Mouse (Mus musculus) brain, adult 2 months (tissue): ENCODE data around the gene Mat2a.
"Not testable (repeated sequence)": the region's sequence is repeated elsewhere in the genome, so short reads cannot be mapped to it uniquely, and the experiment has no call there.

ENCODE experiments used
- DNase-seq: peaks from one replicate; pipeline ENCODE4 v3.0.0; 2011; ENCODE audit warnings: low read depth, low spot score

Mat2a gene

DNA sequence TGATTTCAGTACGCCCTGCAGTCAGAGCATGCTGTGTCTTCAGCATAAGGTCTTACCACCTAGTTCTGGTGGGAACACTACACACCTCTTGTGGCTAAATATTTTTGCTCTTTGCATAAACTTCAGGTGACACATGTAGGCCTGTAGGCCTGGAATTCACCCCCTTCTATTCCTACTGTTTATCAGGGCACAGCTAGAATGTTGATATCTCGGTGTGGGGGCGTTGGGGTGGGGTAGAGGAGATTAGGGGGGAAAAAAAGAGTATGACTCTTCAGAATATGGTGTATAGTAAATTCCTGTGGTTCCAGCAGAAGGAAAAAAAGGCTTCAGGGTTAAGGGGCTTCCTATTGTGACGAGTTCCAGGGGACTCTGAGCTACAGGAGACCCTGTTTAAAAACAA, 17.2 kb upstream of the Mat2a start:
- DNase-seq, result no peak

DNA sequence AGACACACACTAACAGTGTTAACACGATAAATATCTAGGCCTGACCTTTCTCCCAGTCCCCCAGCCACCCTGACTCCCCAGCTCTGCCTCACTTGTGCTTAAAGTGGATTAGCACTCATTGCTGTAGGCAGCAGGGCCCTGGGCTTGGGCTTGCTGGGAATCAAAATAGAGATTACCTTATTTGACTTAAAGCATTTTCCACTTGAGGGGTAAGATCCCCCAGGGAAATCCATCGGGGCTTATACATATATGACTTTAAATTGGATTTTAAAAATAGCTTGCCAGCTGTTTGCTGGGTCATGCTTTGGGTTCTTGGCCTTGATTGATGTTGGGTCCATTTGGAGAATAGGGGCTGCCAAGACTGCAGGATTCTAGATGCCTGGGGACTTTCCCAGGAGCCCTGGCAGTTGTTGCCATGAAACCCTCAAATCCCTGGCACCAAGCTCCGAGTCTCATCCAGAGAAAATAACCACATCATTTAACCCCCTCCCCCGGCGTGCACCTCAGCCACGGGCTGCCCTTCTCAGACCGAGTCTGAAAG, 15.5 kb upstream of the Mat2a start:
- no peak for DNase-seq

DNA sequence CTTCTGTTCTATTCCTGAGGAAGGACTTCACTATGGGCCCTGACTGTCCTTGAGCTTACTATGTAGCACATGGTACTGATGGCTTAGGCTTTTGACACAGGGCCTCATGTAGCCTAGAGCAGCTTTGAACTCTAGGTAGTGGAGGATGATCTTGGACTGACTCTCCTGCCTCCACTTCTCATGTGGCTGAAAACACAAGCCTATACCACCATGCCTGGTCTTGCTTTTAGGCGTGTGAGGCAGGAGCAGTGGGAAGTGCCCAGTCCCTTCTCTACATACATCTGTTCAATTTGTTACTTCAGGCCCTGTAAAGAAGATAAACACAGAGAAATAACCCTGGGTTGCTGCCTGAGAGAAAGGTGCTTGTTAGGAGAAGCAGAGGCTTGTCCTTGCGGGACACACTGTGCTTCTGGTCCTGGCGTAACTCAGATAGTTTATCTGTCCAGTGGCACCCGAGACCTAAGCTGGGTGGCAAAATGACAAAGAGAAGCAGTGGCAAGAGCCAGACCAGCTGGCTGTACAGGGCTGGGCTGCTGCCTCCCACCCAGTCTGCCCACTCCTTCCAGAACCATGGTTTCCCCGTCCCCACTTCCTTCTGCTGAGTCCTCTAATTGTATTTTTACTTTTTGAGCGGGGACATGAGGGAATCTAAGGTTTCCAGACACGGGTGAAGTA, 14.9 kb upstream of the Mat2a start:
- DNase-seq, result peak; percentile 49

DNA sequence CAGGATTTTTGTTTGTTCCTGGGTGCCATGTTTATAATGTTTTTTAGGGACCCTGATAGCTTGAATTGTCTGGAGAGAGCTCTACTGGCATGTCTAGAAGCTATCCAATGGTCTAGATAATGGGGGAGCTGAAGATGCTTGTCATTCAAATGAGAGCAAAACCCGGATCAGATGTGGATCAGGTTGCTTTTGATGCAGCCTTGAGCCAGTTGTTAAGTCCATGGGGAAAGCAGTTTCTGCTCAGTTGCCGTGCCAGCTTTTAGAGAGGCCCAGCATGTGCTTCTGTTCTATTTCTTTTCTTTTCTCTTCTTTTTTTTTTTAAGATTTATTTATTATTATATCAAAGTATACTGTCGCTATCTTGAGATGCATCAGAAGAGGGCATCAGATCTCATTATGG, 14.2 kb upstream of the Mat2a start:
- no peak for DNase-seq

DNA sequence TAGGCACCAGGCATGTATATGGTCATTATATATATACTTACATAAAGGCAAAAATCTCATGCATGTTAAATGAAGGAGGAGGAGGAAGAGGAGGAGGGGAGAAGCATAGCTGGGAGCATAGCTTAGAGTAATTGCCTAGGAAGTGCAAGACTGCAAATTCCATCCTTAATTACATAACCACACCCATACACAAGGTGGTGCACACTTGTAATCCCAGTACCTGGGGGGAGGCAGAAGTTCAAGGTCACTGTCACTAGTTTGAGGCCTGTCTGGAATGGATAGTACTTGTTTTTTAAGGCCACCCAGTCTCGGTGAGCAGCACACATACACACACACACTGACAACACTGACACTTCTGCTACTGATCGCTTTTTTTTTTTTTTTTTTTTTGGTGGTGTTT, 13.0 kb upstream of the Mat2a start:
- no peak for DNase-seq

DNA sequence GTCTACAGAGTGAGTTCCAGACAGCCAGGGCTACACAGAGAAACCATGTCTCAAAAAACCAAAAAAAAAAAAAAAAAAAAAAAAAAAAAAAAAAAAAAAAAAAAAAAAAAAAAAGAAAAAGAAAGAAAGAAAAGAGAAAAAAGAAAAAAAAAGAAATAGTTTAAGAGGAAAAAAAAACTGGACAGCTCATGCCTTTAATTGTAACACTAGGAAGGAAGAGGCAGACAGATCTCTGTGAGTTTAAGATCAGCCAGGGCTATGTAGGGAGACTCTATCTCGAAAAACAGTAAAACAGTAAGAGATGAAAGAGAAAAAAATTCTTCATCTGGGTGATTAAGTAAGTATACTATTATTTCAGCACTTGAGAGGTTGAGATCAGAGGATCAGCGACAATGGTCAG, 12.4 kb upstream of the Mat2a start:
- not testable (repeated sequence) for DNase-seq

DNA sequence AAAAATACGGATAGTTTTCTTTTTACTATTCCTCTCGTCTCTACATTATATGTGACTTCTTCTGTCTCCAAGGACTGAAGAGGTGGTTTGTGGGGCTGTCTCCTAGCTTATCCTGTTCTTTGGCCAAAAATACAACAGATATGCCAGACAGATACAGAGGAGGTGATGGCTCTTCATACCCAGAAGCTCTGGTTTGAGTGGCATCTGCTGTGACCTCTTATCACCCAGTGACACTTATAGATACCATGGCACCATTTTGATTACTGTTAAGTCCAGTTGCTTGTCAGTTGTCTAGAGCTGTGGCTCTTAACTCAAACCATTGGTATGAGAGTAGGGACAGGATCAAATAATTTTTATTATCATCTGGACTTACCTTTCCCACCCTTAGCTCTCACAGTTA, 8.1 kb upstream of the Mat2a start:
- no peak for DNase-seq

DNA sequence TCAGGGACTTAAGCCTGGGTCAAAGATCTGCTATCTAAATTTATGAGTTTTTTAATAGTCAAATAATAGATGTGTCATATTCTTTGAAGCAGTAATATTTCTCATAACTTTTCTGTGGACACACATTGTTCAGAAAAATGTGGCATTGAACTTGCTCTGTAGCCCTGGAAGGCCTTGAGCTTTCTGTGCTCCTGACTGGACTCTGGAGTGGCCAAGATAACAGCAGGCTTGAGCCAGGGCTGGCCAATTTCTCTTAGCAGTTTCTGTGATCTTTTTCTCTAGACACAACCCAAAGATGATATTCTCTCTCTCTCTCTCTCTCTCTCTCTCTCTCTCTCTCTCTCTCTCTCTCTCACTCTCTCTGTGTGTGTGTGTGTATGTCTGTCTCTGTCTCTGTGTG, 5.7 kb upstream of the Mat2a start:
- DNase-seq, result no peak

DNA sequence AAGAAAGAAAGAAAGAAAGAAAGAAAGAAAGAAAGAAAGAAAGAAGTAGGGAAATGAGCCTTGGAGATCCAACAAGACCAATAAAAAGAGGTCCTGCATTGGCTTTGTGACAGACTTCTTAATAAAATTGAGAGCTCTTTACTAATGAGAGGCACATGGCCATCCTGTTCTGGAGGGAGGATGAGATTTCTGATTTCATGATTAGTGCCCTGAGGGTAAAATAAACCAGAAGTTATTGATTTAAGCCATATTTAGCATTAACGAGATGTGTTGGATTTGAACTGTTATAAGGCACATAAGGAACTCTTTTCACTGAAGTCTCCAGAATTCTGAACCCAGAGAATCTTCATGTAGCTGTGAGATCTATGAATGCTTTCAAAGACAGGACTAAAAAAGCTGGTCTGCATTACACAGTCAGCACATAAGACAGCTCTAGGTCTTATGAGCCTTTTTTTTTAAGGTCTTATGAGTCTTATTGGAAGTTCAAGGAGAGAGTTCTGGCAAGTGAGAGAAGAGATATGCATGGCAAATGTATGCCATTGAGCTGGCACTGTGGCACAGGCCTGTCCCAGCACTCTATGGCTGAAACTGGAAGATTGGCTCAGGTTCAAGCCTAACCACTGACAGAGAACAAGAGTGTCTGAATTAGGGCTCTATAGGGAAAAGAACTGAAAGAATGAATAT, 3.7 kb upstream of the Mat2a start:
- DNase-seq, result no peak

DNA sequence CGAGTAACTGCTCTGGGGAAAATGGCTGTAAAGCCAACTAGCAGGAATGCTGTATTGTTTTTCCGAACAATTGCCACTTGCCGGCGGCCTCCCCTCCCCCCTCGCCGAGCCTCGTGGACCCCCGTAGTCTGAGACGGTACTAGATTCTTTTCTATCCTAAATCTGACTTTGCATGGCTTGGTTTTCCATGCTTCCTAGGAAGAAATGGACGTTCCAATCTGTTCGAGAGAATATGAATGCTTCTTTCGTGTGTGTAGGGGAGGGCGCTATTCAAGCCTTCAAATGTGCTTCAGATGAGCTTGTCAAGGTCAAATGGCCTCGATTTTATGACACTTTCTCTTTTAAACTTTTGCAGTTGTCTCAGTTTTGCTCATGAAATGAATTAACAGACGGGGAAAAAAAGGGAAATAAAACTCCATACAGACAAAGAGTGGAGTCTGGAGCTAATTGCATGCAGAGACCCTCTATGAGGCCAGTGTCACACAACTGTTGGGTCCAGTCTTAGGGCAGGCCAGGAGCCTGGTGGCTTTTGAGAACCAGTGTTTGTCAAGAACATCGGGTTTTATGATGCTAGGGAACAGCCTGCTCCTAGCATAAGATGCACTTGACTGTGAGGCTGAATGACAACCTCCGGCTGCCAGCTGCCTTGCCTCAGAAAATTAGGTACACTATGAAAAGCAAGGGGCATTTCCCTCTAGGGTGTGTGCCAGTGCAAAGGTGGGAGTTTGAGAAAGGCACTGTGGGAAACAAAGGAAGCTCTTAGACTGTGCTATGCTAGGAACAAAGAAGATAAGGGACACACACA, 1.0 kb upstream of the Mat2a start:
- peak; percentile 62 for DNase-seq

DNA sequence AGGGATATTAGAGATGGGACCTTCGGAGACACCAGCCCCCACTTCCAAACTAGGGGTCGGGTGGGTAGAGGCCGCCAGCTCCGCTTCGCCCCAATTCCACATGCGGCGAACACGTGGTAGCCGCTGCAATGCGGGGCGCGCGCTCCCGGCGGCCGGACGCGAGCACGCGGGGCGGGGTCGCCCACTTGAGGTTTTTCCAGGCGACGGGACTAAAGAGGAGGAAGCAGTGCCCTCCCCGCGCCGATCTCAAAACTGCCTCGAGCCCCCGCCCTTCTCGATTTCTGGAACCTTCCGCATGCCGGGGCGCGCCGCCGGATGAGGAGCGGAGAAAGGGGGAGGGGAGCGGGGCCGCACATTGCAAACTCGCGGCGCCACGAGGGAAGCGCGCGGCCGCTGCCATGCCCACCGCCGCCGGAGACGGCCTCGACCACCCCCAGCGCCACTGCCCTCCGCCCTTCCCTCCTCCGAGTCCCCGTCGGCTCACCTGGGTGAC, 450 bp downstream of the Mat2a start:
- DNase-seq, result peak; percentile 96

DNA sequence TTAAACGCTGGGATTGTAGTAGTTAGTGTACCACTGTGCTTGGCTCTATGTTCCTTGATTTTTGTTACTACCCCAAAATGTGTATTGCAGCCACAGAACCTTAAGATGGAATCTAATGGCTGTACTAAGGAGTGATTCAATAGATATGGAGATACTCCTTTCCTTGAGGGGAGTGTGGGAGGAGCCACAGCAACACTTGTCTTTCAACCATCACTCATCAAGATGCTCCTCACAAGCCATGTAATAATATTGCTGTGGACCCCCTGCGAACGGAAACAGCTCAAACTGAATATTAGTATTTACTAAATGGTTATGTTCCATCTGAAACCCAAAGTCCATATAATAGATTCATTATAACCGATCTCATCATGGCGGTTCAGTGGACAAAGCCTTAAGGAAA, 1.1 kb downstream of the Mat2a start:
- no peak for DNase-seq

DNA sequence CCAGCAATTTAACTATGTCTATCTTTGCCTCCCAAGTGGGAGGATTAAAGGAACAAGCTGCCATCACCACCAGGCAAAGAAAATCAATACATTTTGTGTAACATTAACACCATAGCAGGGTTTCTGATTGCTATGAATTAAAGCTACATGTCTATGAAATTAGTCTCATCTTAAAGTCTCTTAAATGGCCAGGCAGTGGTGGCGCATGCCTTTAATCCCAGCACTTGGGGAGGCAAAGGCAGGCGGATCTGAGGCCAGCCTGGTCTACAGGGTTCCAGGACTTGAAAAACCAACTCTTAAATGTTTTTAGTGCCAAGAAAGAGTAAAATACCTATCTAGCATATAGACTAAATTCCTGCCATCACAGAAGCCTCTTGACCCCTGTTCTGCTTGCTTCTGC, 7.2 kb downstream of the Mat2a start:
- DNase-seq, result no peak

DNA sequence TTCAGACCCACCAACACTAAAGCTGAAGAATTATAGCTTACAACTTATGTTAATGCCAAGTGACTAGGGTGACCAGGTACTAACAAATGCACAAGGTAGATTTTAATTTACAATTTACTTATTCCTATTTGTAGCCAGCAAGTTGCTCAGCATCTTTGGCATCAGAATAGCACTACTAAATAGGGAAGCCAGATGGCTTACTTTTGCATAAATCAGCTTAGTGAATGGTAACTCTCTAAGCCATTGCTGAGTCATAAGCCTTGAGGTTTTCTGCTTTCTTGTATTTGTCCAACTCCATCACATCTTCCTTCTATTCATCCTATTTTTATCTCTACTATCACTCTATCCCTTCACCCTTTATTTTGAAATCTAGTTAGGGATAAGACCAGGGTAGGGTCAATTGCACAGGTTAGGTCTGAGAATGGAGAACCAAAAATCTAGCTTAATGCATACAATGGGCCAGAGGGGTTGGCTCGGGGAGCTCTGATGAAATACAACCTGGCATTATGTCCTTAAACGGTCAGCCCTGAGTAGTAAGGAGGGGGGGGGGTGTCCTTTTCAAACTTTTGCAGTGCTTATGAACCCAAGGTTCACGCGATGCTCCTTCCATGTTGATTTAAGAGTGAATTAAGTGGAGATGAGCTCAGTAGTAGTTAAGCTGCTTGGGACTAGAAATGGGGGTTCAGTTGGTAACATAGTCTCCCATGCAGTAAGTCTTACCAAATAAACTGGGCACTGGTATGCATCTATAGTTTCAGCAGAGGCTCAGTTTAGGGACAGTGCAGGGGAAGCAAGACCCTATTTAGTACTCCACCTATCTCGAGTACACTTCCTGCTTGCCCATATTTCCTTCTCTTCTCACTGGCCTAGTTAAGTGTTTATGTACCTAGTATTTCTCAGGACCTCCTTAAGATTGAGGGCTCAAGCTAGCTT, 8.1 kb downstream of the Mat2a start:
- DNase-seq, result peak; percentile 82

DNA sequence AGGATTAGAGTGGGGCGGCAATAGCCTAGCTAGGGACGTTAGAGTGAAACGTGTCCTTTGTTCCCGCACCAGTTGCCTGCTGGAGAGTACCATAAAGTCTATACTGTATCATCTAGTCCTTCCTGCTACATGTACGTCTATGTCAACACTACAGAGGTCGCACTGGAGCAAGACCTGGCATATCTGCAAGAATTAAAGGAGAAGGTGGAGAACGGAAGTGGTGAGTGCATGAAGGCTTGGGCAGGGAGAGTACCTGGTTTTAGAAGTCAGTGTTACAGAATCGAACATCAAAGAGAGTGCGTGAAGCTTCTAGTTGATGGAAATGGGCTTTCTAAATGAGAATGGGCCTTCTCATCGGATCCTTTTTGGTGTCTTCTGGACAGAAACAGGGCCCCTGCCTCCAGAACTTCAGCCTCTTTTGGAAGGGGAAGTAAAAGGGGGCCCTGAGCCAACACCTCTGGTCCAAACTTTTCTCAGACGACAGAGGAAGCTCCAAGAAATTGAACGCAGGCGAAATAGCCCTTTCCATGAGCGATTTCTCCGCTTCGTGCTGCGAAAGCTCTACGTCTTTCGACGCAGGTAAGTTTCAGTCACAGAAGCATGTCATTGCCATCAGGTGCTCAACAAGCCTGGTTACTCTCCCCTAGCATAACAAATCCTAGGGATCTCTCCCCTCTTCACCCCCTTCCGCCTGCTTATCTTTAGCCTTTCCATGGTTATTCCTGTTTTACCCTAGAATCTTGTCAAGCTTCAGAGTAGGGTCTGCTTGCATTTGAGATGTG, 10.1 kb downstream of the Mat2a start:
- DNase-seq, result no peak

DNA sequence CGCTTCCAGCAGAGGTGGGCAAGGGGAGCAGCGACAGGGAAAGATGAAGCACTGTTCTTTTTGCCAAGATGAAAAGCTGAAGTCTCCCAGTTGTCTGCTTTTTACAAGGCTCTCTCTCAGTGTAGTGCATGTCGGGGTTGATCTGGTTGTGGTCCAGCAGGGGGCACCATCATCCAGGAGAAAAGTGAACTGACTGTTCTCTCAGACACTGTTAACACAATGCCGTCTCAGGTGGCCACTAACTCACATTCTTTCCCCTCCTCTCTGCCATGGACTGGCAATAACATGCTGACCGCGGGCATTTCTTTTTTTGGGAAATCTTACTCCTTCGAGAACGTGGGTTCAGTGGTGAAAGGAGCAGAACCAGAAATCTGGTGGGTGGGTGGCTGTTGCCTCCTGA, 11.3 kb downstream of the Mat2a start:
- peak; percentile 85 for DNase-seq

DNA sequence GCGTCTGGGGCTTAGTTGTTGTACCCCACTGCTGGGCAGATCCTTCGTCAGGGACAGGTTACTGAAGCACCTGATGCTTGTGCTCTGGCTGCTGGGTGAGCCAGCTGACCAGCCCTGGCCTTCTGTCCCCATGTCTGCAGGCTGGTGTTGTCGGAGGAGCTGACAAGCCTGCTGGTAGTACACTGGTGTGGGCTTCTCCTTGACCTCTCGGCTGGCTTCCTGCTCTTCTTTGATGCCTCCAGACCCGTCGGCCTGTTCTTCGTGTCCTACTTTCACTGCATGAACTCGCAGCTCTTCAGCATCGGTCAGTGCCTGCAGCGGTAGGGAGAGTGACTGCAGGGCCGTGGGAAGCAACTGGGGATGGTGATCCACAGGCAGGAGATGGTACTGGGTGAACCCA, 13.7 kb downstream of the Mat2a start:
- no peak for DNase-seq

DNA sequence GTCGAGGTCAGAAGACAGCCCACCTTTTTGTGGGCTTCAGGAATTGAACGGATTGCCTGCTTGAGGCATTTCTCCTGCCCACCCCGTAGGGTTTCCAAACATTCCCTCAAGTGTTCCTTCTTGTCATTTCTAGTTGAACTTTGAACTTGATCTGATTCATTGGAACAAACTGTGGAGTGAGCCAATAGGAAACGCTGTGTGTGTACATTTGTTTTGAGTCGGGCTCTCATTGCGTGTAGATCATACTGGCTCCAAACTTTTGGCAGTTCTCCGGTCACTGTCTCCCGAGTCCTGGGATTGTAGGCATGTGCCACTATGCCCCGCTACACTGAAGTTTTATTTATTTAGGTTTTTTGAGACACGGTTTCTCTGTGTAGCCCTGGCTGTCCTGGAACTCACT, 18.5 kb downstream of the Mat2a start:
- no peak for DNase-seq

DNA sequence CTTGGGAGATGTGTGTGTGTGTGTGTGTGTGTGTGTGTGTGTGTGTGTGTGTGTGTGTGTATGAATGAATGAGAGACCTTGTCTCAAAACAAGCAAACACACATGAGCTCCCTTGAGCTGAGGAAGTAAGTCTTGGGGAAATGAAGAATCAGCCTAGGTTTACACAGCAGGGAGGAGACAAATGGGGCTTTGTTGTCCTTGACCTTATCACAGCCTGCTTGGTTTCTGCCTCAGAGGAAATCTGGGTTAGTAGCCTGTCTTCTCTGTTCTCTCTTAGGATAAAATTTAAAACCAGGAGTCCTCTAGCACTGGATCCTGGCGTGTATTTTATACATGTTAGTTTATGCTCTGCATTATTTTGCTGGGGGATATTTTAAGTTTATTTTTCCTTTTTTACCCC, 19.6 kb downstream of the Mat2a start:
- DNase-seq, result no peak

DNA sequence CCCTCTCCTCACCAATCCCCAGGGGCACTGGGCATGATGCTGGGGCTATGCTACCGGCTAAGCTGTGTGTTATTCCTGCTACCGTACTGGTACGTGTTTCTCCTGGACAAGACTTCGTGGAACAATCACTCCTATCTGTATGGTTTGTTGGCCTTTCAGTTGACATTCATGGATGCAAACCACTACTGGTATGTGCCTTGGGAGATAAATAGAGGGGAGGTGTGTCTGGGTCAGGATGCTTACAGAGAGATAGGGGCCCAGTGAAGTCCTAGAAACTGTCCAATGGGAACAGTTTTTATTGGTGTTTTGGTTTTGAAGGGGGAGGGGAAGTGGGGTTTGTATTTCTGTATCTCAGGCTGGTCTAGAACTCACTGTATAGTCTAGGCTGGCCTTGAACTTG, 21.1 kb downstream of the Mat2a start:
- no peak for DNase-seq
